Mouse (Mus musculus) lung, postnatal 0 days (tissue): ENCODE results near the gene Arhgef17. TPM values are rescaled to one million over a fixed set of nuclear protein-coding genes. Genes with fewer than 3 reads are reported as not detected.

Experiments
- ATAC-seq: fragments of 200-750 bp; cut with Nextera tagmentation; 2 replicates; pipeline ENCODE4 v1.8.0; 2017; ENCODE audit warnings: moderate library complexity
- DNase-seq: peaks from one replicate; pipeline ENCODE4 v3.0.0-alpha.2; 2016; ENCODE audit warnings: low spot score
- H3K27ac ChIP-seq: fragments of 300-500 bp; sonication (generic); 2 replicates; pipeline ENCODE4 v1.5.1; 2014; ENCODE audit warnings: antibody characterized with exemption, mild to moderate bottlenecking, low read length, mixed read lengths
- H3K27me3 ChIP-seq: fragments of 300-500 bp; sonication (generic); replicated peaks from 2 replicates; pipeline ENCODE4 v1.6.1; 2014; ENCODE audit warnings: low read length, mixed read lengths; ENCODE audit not compliant: insufficient read depth
- H3K36me3 ChIP-seq: fragments of 300-500 bp; sonication (generic); 2 replicates; pipeline ENCODE4 v1.6.1; 2014; ENCODE audit warnings: low read length, mixed read lengths; ENCODE audit not compliant: insufficient read depth
- H3K4me1 ChIP-seq: fragments of 300-500 bp; sonication (generic); 2 replicates; pipeline ENCODE4 v1.6.1; 2014; ENCODE audit warnings: antibody characterized with exemption, low read depth, low read length, mixed read lengths; ENCODE audit not compliant: insufficient read depth
- H3K4me2 ChIP-seq: fragments of 300-500 bp; sonication (generic); replicated peaks from 2 replicates; pipeline ENCODE4 v1.6.1; 2014; ENCODE audit warnings: low read depth, mild to moderate bottlenecking, low read length, moderate library complexity, mixed read lengths
- H3K4me3 ChIP-seq: fragments of 300-500 bp; sonication (generic); 2 replicates; pipeline ENCODE4 v1.5.1; 2014; ENCODE audit warnings: low read depth, low read length
- H3K9ac ChIP-seq: fragments of 300-500 bp; sonication (generic); replicated peaks from 2 replicates; pipeline ENCODE4 v1.6.1; 2014; ENCODE audit warnings: low read depth, mild to moderate bottlenecking
- H3K9me3 ChIP-seq: fragments of 300-500 bp; sonication (generic); 2 replicates; pipeline ENCODE4 v1.6.1; 2016; ENCODE audit warnings: low read length, mixed read lengths
- CTCF ChIP-seq: IDR thresholded peaks from 2 replicates; pipeline ENCODE4 v1.5.1; 2016; ENCODE audit warnings: antibody characterized with exemption, mild to moderate bottlenecking
- EP300 ChIP-seq: IDR thresholded peaks from 2 replicates; pipeline ENCODE4 v1.6.1; 2016; ENCODE audit warnings: antibody characterized with exemption, mild to moderate bottlenecking, control low read depth
- WGBS: fragments of 180-500 bp; shearing (Covaris S2); extraction: QIAGEN DNeasy Blood & Tissue Kit; methylation state at CpG from one replicate; pipeline ENCODE4 v1.1.7; 2014; 5-methylcytosine and 5-hydroxymethylcytosine counted together
- polyA plus RNA-seq: library from polyadenylated mRNA; unstranded; fragments of >200 nt; fragmentation: Nextera tagmentation; extraction: Ambion mirVana; gene quantifications from 2 replicates; pipeline ENCODE4 v1.2.1, GENCODE M21; 2015

Arhgef17 gene
- polyA plus RNA-seq, result 5.8 and 7.0 TPM in 2 replicates

DNA sequence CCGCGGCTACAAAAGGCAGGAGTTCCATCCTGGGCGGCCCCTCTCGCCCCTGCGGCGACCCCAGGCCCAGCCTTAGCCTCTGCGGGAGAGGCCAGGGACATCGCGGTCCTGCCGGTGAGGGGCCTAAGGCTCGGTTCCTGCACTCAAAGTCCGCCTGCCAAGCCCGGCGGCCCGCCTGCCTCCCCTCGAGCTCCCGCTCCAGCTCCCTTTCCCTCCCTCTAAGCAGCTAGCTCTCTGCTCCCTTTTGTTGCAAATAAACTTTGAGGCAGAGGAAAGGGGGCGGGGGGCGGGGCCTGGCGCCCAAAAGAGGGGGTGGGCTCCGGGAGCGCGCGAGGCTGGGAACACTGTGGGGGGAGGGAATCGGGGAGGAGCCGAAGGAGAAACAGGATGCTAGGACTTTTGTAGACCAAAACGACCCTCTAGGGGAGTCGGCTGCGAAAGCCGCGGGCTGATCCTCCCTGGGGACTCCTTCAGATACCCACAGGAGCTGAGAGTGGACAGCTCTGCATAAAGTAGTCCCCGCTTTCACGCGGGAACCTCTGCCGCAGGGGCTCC is at the start of gene Arhgef17:
Gene Arhgef17, minus strand, starts transcription at position 182 of the 555 bp plus-strand sequence.
- ATAC-seq, result peak; percentile 60
- peaks cover 32% of the 10 kb centered on the region for H3K4me1 ChIP-seq

DNA sequence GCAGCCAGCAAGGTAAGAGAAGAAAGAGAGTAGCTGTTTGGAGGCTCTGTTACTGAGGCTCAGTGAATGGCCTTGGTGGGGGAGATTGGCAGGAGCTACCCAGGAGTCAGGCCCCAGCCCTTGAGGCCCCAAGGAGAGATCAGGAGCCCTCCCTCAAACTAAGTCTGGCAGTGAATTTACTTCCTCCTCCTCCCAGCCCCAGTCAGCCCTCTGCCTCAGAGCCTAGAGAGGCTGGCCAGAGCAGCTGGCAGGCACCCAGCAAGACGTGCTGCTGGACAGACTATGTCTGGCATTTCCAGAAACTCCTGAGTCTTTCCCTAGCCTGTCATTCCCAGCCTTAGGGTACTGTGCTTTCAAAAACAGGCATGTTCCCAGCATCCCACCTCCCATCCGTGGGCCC is 47.3 kb upstream of the Arhgef17 start:
- DNase-seq, result peak; percentile 92
- 20% methylated on average over 2 of the region's 2 CpGs for WGBS

More for the DNA sequence above, at the start of gene Arhgef17:
- H3K4me2 ChIP-seq, result peak within 1 kb of the TSS; percentile 91
- H3K9me3 ChIP-seq, result no peaks in the 10 kb centered on the region
- H3K27me3 ChIP-seq, result no peaks in the 10 kb centered on the region
- peak within 1 kb of the TSS; percentile 72 for H3K4me3 ChIP-seq
- no peaks in the 10 kb centered on the region for H3K36me3 ChIP-seq
- H3K9ac ChIP-seq, result peak within 1 kb of the TSS; percentile 80
- TF ChIP-seq CTCF (no peak), EP300 (no peak)
- DNase-seq, result peak; percentile 88
- 0% methylated on average over 32 of the region's 35 CpGs for WGBS
- peak within 1 kb of the TSS; percentile 96 for H3K27ac ChIP-seq

DNA sequence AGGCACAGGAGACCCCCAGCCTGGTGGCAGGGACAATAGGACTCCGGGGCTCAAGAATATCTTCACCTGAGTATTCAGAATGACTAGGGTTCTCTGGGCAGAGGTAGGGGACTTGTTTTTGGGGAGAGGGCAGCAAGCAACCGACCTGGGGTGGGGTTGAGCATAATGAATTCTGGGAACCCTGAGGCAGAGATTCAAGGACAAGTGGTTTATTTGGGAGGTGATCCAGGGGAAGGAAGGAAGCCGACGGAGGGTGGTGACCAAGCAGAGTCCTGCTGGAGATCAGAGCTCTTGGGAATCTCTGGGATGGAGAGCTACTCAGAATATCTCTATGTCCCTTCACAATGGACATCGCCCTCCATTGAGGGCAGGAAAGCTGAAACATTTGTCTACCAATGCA is 46.3 kb upstream of the Arhgef17 start:
- no peaks in the 10 kb centered on the region for H3K9me3 ChIP-seq
- WGBS, result 66% methylated on average over 5 of the region's 5 CpGs
- TF ChIP-seq EP300, result no peak
- no peak for TF ChIP-seq CTCF
- no peak for DNase-seq
- H3K4me3 ChIP-seq, result no peak overlapping the region
- H3K27me3 ChIP-seq, result no peaks in the 10 kb centered on the region
- peaks cover 11% of the 10 kb centered on the region for H3K4me1 ChIP-seq
- H3K9ac ChIP-seq, result no peak overlapping the region
- ATAC-seq, result no peak
- H3K27ac ChIP-seq, result no peak overlapping the region
- no peaks in the 10 kb centered on the region for H3K36me3 ChIP-seq
- H3K4me2 ChIP-seq, result no peak overlapping the region

More for the DNA sequence above, 47.3 kb upstream of the Arhgef17 start:
- Histone ChIP-seq H3K9ac (0 out of 2 replicates have a peak overlapping the region, but pooled peaks have one; percentile 6), H3K9me3 (no peaks in the 10 kb centered on the region), H3K4me3 (no peak overlapping the region), H3K4me1 (peaks cover 11% of the 10 kb centered on the region), H3K27ac (peak overlapping the region; percentile 11), H3K36me3 (no peaks in the 10 kb centered on the region), H3K4me2 (no peak overlapping the region), H3K27me3 (no peaks in the 10 kb centered on the region)
- TF ChIP-seq EP300, result no peak
- no peak for TF ChIP-seq CTCF
- peak; percentile 88 for ATAC-seq

DNA sequence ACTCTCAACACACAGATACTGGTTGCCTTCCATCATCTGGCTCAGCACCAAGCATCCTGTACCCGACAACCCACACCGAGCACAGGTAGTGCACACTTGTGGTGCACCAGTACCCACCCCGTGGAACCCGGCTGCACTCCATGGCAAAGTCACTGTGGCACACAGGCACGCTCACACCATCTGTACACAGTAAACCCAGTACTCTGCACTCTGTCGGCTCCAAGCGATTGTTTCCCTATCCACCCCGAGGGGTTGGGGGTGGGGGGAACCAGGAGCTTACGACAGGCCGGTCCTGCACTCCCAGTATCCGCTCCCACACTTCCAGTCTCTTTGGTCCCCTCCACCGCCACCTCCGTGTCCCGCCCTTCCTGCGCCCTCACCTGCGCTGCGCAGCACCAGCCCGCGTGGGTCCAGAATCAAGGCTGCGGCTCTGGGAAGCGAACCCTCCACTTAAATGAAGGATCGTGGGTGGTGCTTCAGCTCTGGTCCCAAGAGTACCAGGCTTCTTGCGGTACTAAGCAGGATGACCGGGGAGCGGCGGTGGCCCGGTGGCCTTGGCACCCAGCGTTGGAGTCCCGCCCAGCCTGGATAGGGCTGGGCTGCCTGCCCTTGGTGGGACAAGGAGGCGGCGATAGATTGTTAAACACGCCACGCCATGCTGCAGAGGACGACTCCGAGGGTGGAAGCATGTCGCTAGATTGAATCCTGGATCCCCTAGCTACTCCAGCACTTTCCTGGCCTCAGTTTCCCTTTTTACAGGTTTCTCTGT is 42.4 kb upstream of the Arhgef17 start, which contains the start of gene P2ry6:
Gene P2ry6, minus strand, starts transcription at position 515 of the 769 bp plus-strand sequence.
- Histone ChIP-seq H3K4me3 (peak within 1 kb of the TSS; percentile 23), H3K27me3 (no peaks in the 10 kb centered on the region), H3K9ac (no peak within 1 kb of the TSS), H3K36me3 (no peaks in the 10 kb centered on the region), H3K9me3 (no peaks in the 10 kb centered on the region), H3K27ac (no peak within 1 kb of the TSS), H3K4me2 (peak within 1 kb of the TSS; percentile 63), H3K4me1 (peaks cover 5% of the 10 kb centered on the region)
- no peak for TF ChIP-seq EP300
- peak; percentile 65 for DNase-seq
- WGBS, result 5% methylated on average over 36 of the region's 36 CpGs
- ATAC-seq, result peak; percentile 56

DNA sequence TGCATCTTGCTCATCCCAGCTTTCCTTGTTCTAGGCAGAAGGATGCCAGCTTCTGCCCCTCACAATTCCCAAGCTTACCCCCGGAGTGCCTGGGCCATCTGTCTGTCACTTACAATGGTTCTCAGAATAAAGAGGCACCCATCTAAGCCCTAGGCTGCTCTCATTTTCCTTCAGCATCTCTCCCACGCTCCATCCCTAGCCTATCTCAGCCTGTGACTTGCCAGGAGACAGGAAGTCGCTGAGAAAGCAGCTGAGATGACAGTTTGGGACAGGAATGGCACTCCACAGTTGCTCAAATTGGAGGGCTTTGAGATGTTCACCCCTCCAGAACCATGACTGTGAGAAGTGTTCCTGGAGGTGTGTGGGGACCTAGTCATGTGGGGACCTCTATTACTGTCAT is 41.0 kb upstream of the Arhgef17 start:
- no peaks in the 10 kb centered on the region for H3K27me3 ChIP-seq
- TF ChIP-seq EP300 (no peak), CTCF (no peak)
- H3K4me2 ChIP-seq, result no peak overlapping the region
- no peak overlapping the region for H3K9ac ChIP-seq
- DNase-seq, result no peak
- H3K36me3 ChIP-seq, result no peaks in the 10 kb centered on the region
- no peak overlapping the region for H3K4me3 ChIP-seq
- no peaks in the 10 kb centered on the region for H3K9me3 ChIP-seq
- ATAC-seq, result no peak
- H3K4me1 ChIP-seq, result no peaks in the 10 kb centered on the region
- no peak overlapping the region for H3K27ac ChIP-seq
- WGBS, result 38% methylated on average over 3 of the region's 3 CpGs

DNA sequence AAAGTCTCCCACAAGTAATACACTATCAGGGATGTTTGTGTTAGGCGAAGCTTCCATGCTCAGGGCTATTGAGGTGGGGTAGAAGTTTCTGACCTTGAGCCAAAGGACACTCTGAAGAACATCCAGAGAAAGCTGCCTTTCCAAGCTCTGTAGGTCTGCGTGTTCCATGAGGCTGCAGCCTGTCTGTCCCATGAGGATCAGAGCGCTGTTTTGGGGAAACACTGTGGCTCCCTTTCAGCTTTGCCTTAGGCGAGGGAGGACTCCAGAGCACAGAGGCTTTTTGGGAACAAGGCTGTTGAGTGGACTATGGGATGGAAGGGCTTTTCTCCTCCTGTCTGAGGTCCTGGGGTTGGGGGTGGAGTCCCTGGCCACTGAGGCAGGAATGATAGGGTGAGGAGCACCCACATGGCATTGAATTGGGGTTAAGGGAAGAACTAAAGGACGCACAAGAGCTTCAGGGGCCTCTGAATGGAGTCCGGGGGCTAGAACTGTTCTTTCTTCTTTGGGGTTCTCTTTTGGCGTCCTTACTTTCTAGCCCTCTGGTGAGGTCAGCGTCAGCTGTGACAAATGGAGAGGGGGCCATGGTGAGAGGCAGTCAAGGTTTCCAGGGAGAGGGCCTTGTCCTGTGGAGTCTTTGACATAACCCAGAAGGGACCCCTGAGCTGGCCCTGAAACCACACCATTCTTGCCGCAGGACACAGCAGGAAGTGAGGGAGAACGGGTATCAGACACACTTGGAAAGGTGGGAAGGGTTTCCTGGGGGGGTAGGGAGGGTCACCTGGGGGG is 37.2 kb upstream of the Arhgef17 start:
- Histone ChIP-seq H3K27ac (no peak overlapping the region), H3K4me3 (no peak overlapping the region)
- WGBS, result 70% methylated on average over 10 of the region's 10 CpGs

More for the DNA sequence above, 37.2 kb upstream of the Arhgef17 start:
- no peak for TF ChIP-seq EP300
- no peak for TF ChIP-seq CTCF
- DNase-seq, result no peak
- Histone ChIP-seq H3K27me3 (no peaks in the 10 kb centered on the region), H3K9me3 (no peaks in the 10 kb centered on the region), H3K4me2 (no peak overlapping the region), H3K9ac (no peak overlapping the region), H3K4me1 (no peaks in the 10 kb centered on the region), H3K36me3 (no peaks in the 10 kb centered on the region)
- no peak for ATAC-seq
